Mouse (Mus musculus): ENCODE measurements around the gene Heg1. TPM values are rescaled to one million over a fixed set of nuclear protein-coding genes. Genes with fewer than 3 reads are reported as not detected.

Gene Heg1
- polyA plus RNA-seq (2012; rRNA removed; ENCODE audit: low replicate concordance) = 60.0 and 74.2 TPM in 2 replicates

GRCm38 (mm10) chr16:33684162-33684702 is at the start of gene Heg1:
TSS of gene Heg1 (plus strand) at chr16:33684370.

DNA sequence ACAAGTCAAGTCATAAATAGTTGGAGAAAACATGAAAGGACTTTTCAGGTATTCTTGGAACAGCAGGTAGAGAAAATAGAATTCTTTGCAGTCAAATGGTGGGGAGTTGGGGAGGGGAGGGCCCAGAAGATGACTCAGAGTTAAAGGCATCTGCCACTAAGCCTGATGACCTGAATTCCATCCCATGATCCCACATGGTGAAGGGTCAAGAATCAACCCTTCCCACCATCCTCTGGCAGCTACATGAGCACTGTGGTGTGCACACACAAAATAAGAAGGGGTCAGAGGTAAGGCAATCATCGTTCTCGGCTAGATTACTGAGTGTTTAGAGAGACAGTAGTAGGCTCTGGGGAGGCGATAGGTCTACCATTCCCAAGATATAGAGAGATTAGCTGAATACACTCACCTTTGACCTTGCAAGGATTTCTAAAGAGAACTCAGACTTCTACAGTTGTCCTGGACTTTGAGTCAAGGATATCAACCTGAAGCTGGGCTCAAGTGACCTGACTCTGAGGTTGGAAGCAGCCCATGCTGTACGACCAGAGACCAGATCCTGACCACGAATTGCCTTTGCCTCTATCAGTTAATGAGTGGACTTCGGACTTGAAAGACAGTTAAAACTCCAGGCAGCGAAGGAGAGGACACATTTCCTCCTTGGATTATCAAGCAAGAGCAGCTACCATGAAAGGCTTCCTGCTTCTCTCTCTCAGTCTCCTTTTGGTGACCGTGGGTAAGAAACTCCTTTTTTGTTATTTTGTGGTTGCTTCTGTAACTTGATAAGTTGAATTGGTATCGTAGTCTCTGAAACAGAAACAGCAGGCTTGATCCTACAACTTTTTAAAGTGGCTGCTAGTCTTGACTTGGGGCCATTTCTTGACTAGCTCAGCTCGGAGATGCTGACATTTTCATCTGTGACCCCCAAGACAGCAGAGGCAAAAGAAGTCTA is 109.9 kb downstream of the Heg1 start, which contains the start of gene Muc13:
Gene Muc13, plus strand, starts transcription at position 192 of the 946 bp plus-strand sequence.

Other genes with a start within 250 kb of the Heg1 start
- gene Slc12a8, start 167.0 kb upstream of the Heg1 start, polyA plus RNA-seq (2012; rRNA removed; ENCODE audit: low replicate concordance) = 0.85 and 1.1 TPM in 2 replicates
- gene Muc13, start 109.7 kb downstream of the Heg1 start, polyA plus RNA-seq (2012; rRNA removed; ENCODE audit: low replicate concordance) = 2.9 and 5.4 TPM in 2 replicates
- gene Itgb5, start 145.3 kb downstream of the Heg1 start, polyA plus RNA-seq (2012; rRNA removed; ENCODE audit: low replicate concordance) = 83.4 and 98.3 TPM in 2 replicates